Mouse (Mus musculus) MEL (cell line): ENCODE measurements around the gene Prss2. TPM values are rescaled to one million over a fixed set of nuclear protein-coding genes. Genes with fewer than 3 reads are reported as not detected.

ENCODE experiments used
- DNase-seq: peaks from one replicate; pipeline ENCODE4 v3.0.0; 2011; ENCODE audit warnings: low read depth, low spot score
- H3K27ac ChIP-seq: 2 replicates; pipeline ENCODE4 v1.5.1; 2012; ENCODE audit warnings: low read depth, mild to moderate bottlenecking, control low read depth, low read length, moderate library complexity; ENCODE audit not compliant: control insufficient read depth
- H3K27me3 ChIP-seq, 2 experiments: fragments of 150-350 bp in 1 of 2; sonication (generic) in 1 of 2; 2 replicates each; pipeline ENCODE4 v1.6.1; 2012; ENCODE audit warnings: low read length in 2 of 2, mild to moderate bottlenecking in 2 of 2, improper control_type of control experiment in 1 of 2, moderate library complexity in 1 of 2; ENCODE audit not compliant: insufficient read depth in 2 of 2, control insufficient read depth in 1 of 2
- H3K36me3 ChIP-seq, 2 experiments: 2 replicates each; pipeline ENCODE4 v1.6.1; 2012 to 2014; ENCODE audit warnings: low read length in 2 of 2, improper control_type of control experiment in 1 of 2, inconsistent platforms in 1 of 2, mild to moderate bottlenecking in 1 of 2; ENCODE audit not compliant: insufficient read depth in 2 of 2, control insufficient read depth in 1 of 2
- H3K4me1 ChIP-seq, 2 experiments: fragments of 150-350 bp in 1 of 2; sonication (generic) in 1 of 2; 2 replicates each; pipeline ENCODE4 v1.6.1; 2012; ENCODE audit warnings: low read length in 2 of 2, improper control_type of control experiment in 1 of 2, mild to moderate bottlenecking in 1 of 2; ENCODE audit not compliant: insufficient read depth in 2 of 2, control insufficient read depth in 1 of 2
- H3K4me3 ChIP-seq, 2 experiments: fragments of 150-350 bp in 1 of 2; sonication (generic) in 1 of 2; 2 replicates each; pipeline ENCODE4 v1.5.1; 2012; ENCODE audit warnings: low read depth in 2 of 2, low read length in 2 of 2, mild to moderate bottlenecking in 2 of 2, moderate library complexity in 2 of 2, control low read depth in 1 of 2, improper control_type of control experiment in 1 of 2; ENCODE audit not compliant: control insufficient read depth in 1 of 2, insufficient read depth in 1 of 2
- H3K79me2 ChIP-seq: 2 replicates; pipeline ENCODE4 v1.6.1; 2012; ENCODE audit warnings: mild to moderate bottlenecking, low read length, moderate library complexity; ENCODE audit not compliant: control insufficient read depth, poor library complexity, insufficient read depth
- H3K9ac ChIP-seq: 2 replicates; pipeline ENCODE4 v1.6.1; 2012; ENCODE audit warnings: low read depth, mild to moderate bottlenecking, control low read depth, low read length, moderate library complexity; ENCODE audit not compliant: control insufficient read depth, poor library complexity, severe bottlenecking
- H3K9me3 ChIP-seq: fragments of 150-350 bp; sonication (generic); replicated peaks from 2 replicates; pipeline ENCODE4 v1.6.1; 2012; ENCODE audit warnings: mild to moderate bottlenecking, low read length, improper control_type of control experiment, moderate library complexity; ENCODE audit not compliant: insufficient read depth
- E2F4 ChIP-seq: IDR thresholded peaks from 2 replicates; pipeline ENCODE4 v1.6.1; 2011; ENCODE audit warnings: low read depth, low read length, improper control_type of control experiment, borderline replicate concordance
- ELF1 ChIP-seq: IDR thresholded peaks from 2 replicates; pipeline ENCODE4 v1.6.1; 2014; ENCODE audit warnings: low read depth, mild to moderate bottlenecking, inconsistent platforms, low read length, improper control_type of control experiment, moderate library complexity
- HCFC1 ChIP-seq: IDR thresholded peaks from 2 replicates; pipeline ENCODE4 v1.6.1; 2012; ENCODE audit warnings: low read depth, mild to moderate bottlenecking, inconsistent platforms, low read length, improper control_type of control experiment, moderate library complexity
- MYB ChIP-seq: IDR thresholded peaks from 2 replicates; pipeline ENCODE4 v1.6.1; 2011; ENCODE audit warnings: mild to moderate bottlenecking, low read depth, low read length, improper control_type of control experiment
- POLR2A ChIP-seq, 2 experiments: IDR thresholded peaks; 2 replicates each; pipeline ENCODE4 v1.6.1; 2011 to 2012; ENCODE audit warnings: low read length in 2 of 2, mild to moderate bottlenecking in 2 of 2, control low read depth in 1 of 2, improper control_type of control experiment in 1 of 2, low read depth in 1 of 2, moderate library complexity in 1 of 2; ENCODE audit not compliant: control insufficient read depth in 1 of 2, insufficient read depth in 1 of 2, poor library complexity in 1 of 2
- ZMIZ1 ChIP-seq: IDR thresholded peaks from 2 replicates; pipeline ENCODE4 v1.6.1; 2012; ENCODE audit warnings: low read depth, mild to moderate bottlenecking, inconsistent platforms, low read length, improper control_type of control experiment, moderate library complexity
- polyA plus RNA-seq, 2 experiments: library from polyadenylated mRNA; stranded (reverse) in 1 of 2; unstranded in 1 of 2; fragments of >175 nt in 1 of 2; fragments of >200 nt in 1 of 2; gene quantifications; 2 replicates each; pipeline versions ENCODE4 v1.2.1 to v1.2.4; 2012; ENCODE audit warnings: low replicate concordance in 2 of 2, low read depth in 1 of 2; ENCODE audit not compliant: insufficient read length in 2 of 2, insufficient read depth in 1 of 2, missing spikeins in 1 of 2
- total RNA-seq: library from RNA; depleted of rRNA; stranded (reverse); fragments of 300-350 nt; gene quantifications from 2 replicates; pipeline ENCODE4 v1.2.3, GENCODE M21; 2012; rRNA removed

Prss2 gene
- total and polyA plus RNA-seq, 3 experiments: not detected

GRCm38 (mm10) chr6:41569078-41569477 is 47.5 kb downstream of the Prss2 start:
- no peak overlapping the region for H3K9ac ChIP-seq
- H3K27me3 ChIP-seq: peaks cover 0 to 2% of the 10 kb centered on the region in 2 experiments; a peak in 2 of 4 replicates
- no peak for DNase-seq
- H3K36me3 ChIP-seq: no peaks in the 10 kb centered on the region
- no peaks in the 10 kb centered on the region for H3K4me1 ChIP-seq
- no peaks in the 10 kb centered on the region for H3K79me2 ChIP-seq
- H3K9me3 ChIP-seq: no peaks in the 10 kb centered on the region
- no peak overlapping the region for H3K4me3 ChIP-seq
- no peak for TF ChIP-seq POLR2A (IDR thresholded peaks at IDR 0.05; ENCODE audit: control insufficient read depth in 1 of 2, insufficient read depth in 1 of 2, low read depth in 1 of 2, low read length in 2 of 2, poor library complexity in 1 of 2)
- no peak for TF ChIP-seq E2F4
- no peak for TF ChIP-seq MYB
- no peak for TF ChIP-seq ZMIZ1
- no peak for TF ChIP-seq HCFC1
- no peak for TF ChIP-seq ELF1
- H3K27ac ChIP-seq: no peak overlapping the region

Other genes with a start within 250 kb of the Prss2 start
- gene Try4, start 219.5 kb upstream of the Prss2 start, total RNA-seq: not detected in 2 replicates
- not detected for gene Try4, start 219.5 kb upstream of the Prss2 start, polyA plus RNA-seq
- not detected in 2 replicates for gene Try5, start 204.9 kb upstream of the Prss2 start, total RNA-seq
- not detected for gene Try5, start 204.9 kb upstream of the Prss2 start, polyA plus RNA-seq
- gene Try10, start 167.7 kb upstream of the Prss2 start, total RNA-seq: not detected in 2 replicates
- not detected for gene Try10, start 167.7 kb upstream of the Prss2 start, polyA plus RNA-seq
- gene Prss3, start 144.1 kb upstream of the Prss2 start, total RNA-seq: not detected in 2 replicates
- gene Prss3, start 144.1 kb upstream of the Prss2 start, polyA plus RNA-seq: not detected
- not detected in 2 replicates for gene Gm5771, start 129.4 kb upstream of the Prss2 start, total RNA-seq
- not detected for gene Gm5771, start 129.4 kb upstream of the Prss2 start, polyA plus RNA-seq
- gene Gm10334, start 75.6 kb upstream of the Prss2 start, total RNA-seq: not detected in 2 replicates
- not detected for gene Gm10334, start 75.6 kb upstream of the Prss2 start, polyA plus RNA-seq
- gene Prss1, start 62.9 kb upstream of the Prss2 start, total RNA-seq: not detected in 2 replicates
- not detected for gene Prss1, start 62.9 kb upstream of the Prss2 start, polyA plus RNA-seq
- gene Ephb6, start 83.7 kb downstream of the Prss2 start, total RNA-seq: 0.88 and 1.0 TPM in 2 replicates
- 1 to 10 TPM in 1 of 2 experiments, not detected in 1; 5.2 TPM for gene Ephb6, start 83.7 kb downstream of the Prss2 start, polyA plus RNA-seq
- not detected in 2 replicates for gene Trpv6, start 114.6 kb downstream of the Prss2 start, total RNA-seq
- gene Trpv6, start 114.6 kb downstream of the Prss2 start, polyA plus RNA-seq: not detected
- gene Trpv5, start 159.0 kb downstream of the Prss2 start, total RNA-seq: 0.07 and 0.12 TPM in 2 replicates
- under 1 TPM in 1 of 2 experiments, not detected in 1; 0.26 TPM for gene Trpv5, start 159.0 kb downstream of the Prss2 start, polyA plus RNA-seq
- not detected in 2 replicates for gene Llcfc1, start 162.6 kb downstream of the Prss2 start, total RNA-seq
- gene Llcfc1, start 162.6 kb downstream of the Prss2 start, polyA plus RNA-seq: not detected
- 21.5 and 31.0 TPM in 2 replicates for gene Kel, start 182.6 kb downstream of the Prss2 start, total RNA-seq
- gene Kel, start 182.6 kb downstream of the Prss2 start, polyA plus RNA-seq: 10 to 100 TPM in 1 of 2 experiments, not detected in 1; 79.6 TPM